Mouse (Mus musculus) stomach, postnatal 0 days (tissue): ENCODE measurements around the gene Ptprh. TPM values are rescaled to one million over a fixed set of nuclear protein-coding genes. Genes with fewer than 3 reads are reported as not detected.
"Not testable (repeated sequence)": the region's sequence is repeated elsewhere in the genome, so short reads cannot be mapped to it uniquely, and the experiment has no call there.

ENCODE experiments used
- ATAC-seq: fragments of 200-750 bp; cut with Nextera tagmentation; 2 replicates; pipeline ENCODE4 v1.8.0; 2017; ENCODE audit not compliant: low FRiP score, low TSS enrichment
- DNase-seq: peaks from one replicate; pipeline ENCODE4 v3.0.0-alpha.2; 2016; ENCODE audit warnings: low spot score
- H3K27ac ChIP-seq: fragments of 300-500 bp; sonication (generic); replicated peaks from 2 replicates; pipeline ENCODE4 v1.5.1; 2014; ENCODE audit warnings: mild to moderate bottlenecking, control low read depth
- H3K27me3 ChIP-seq: fragments of 300-500 bp; sonication (generic); 2 replicates; pipeline ENCODE4 v1.6.1; 2014; ENCODE audit warnings: low read length; ENCODE audit not compliant: control insufficient read depth, insufficient read depth
- H3K36me3 ChIP-seq: fragments of 300-500 bp; sonication (generic); 2 replicates; pipeline ENCODE4 v1.6.1; 2014; ENCODE audit warnings: low read length, mixed read lengths; ENCODE audit not compliant: control insufficient read depth, insufficient read depth
- H3K4me1 ChIP-seq: fragments of 300-500 bp; sonication (generic); replicated peaks from 2 replicates; pipeline ENCODE4 v1.6.1; 2014; ENCODE audit warnings: antibody characterized with exemption; ENCODE audit not compliant: control insufficient read depth, insufficient read depth
- H3K4me2 ChIP-seq: fragments of 300-500 bp; sonication (generic); replicated peaks from 2 replicates; pipeline ENCODE4 v1.6.1; 2014; ENCODE audit warnings: low read depth, mild to moderate bottlenecking, control low read depth, moderate library complexity
- H3K4me3 ChIP-seq: fragments of 300-500 bp; sonication (generic); 2 replicates; pipeline ENCODE4 v1.5.1; 2014; ENCODE audit warnings: low read depth, low read length, control low read depth
- H3K9ac ChIP-seq: fragments of 300-500 bp; sonication (generic); 2 replicates; pipeline ENCODE4 v1.6.1; 2014; ENCODE audit warnings: mild to moderate bottlenecking, low read length, control low read depth, mixed read lengths
- H3K9me3 ChIP-seq: fragments of 300-500 bp; sonication (generic); 2 replicates; pipeline ENCODE4 v1.6.1; 2016; ENCODE audit warnings: low read length; ENCODE audit not compliant: control insufficient read depth
- CTCF ChIP-seq: IDR thresholded peaks from 2 replicates; pipeline ENCODE4 v1.5.1; 2016; ENCODE audit warnings: antibody characterized with exemption, low read depth, mild to moderate bottlenecking, moderate library complexity
- EP300 ChIP-seq: optimal IDR thresholded peaks from 2 replicates; pipeline ENCODE3; 2016; ENCODE audit warnings: antibody characterized with exemption
- WGBS: fragments of 180-500 bp; shearing (Covaris S2); extraction: QIAGEN DNeasy Blood & Tissue Kit; methylation state at CpG from one replicate; pipeline ENCODE4 v1.1.7; 2014; 5-methylcytosine and 5-hydroxymethylcytosine counted together
- polyA plus RNA-seq: library from polyadenylated mRNA; unstranded; fragments of >200 nt; fragmentation: Nextera tagmentation; extraction: Ambion mirVana; gene quantifications from 2 replicates; pipeline ENCODE4 v1.2.1, GENCODE M21; 2015

Gene Ptprh
- polyA plus RNA-seq, 1 experiment from 2014 or later, result 1.9 TPM

DNA sequence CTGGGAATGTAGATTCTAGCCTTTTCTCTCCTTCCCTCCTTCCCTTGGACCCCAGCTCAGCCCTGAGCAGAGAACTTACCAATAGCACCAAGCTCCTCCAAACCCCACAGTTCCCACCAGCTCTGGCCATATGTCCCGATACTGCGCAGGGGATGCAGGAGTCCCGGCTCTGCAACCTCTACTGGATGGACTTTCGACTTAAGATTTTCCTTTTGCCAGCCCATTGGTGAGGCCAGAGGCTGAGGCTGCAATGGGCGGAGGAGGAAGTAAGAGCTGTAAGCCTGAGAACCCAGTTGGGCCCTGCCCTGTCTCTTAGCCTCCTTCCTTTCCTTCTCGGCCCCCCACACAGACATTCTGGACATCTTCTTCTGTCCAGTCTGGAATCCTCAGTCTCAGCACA, 872 bp downstream of the Ptprh start:
- Histone ChIP-seq H3K4me2 (no peak overlapping the region; the same call in 1 of the 2 replicates), H3K36me3 (no peaks in the 10 kb centered on the region), H3K4me1 (no peaks in the 10 kb centered on the region), H3K9ac (no peak overlapping the region), H3K4me3 (peak overlapping the region; percentile 8; the same call in 1 of the 2 replicates), H3K27ac (peak overlapping the region; percentile 74; the same call in 1 of the 2 replicates), H3K27me3 (no peaks in the 10 kb centered on the region), H3K9me3 (no peaks in the 10 kb centered on the region)
- peak; percentile 60 for DNase-seq
- TF ChIP-seq EP300 (no peak), CTCF (no peak)
- 80% methylated on average over 6 of the region's 6 CpGs for WGBS
- ATAC-seq, result peak; percentile 78

DNA sequence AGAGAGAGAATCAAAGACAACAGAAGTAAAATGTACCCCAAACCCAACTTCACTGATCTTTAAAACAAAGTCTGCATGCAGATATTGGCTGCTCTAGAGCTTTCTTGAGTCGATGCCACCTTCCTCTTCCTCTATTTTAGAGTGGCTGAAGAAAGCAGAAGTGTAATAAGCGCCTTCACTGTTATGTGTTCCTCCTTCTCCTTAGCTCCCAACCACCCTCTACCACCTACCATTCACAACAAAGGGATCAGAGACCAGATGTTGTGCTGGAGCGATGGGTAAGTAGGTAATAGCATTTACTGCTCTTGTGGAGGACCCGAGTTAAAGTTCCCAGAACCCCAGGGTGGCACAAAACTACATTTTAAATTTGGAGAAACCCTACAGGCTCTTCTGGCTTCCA, 6.8 kb downstream of the Ptprh start:
- not testable (repeated sequence) for H3K27me3 ChIP-seq, ATAC-seq, DNase-seq, H3K9me3 ChIP-seq, H3K4me1 ChIP-seq, H3K36me3 ChIP-seq, H3K4me3 ChIP-seq, H3K9ac ChIP-seq, H3K4me2 ChIP-seq, H3K27ac ChIP-seq
- WGBS, result 62% methylated on average over 4 of the region's 4 CpGs

DNA sequence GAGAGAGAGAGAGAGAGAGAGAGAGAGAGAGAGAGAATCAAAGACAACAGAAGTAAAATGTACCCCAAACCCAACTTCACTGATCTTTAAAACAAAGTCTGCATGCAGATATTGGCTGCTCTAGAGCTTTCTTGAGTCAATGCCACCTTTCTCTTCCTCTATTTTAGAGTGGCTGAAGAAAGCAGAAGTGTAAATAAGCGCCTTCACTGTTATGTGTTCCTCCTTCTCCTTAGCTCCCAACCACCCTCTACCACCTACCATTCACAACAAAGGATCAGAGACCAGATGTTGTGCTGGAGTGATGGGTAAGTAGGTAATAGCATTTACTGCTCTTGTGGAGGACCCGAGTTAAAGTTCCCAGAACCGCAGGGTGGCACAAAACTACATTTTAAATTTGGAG, 22.4 kb downstream of the Ptprh start:
- 73% methylated on average over 3 of the region's 3 CpGs for WGBS
- H3K36me3 ChIP-seq, H3K27ac ChIP-seq, H3K9me3 ChIP-seq, H3K4me1 ChIP-seq, H3K4me3 ChIP-seq, H3K4me2 ChIP-seq, H3K27me3 ChIP-seq, ATAC-seq, H3K9ac ChIP-seq, DNase-seq: not testable (repeated sequence)

DNA sequence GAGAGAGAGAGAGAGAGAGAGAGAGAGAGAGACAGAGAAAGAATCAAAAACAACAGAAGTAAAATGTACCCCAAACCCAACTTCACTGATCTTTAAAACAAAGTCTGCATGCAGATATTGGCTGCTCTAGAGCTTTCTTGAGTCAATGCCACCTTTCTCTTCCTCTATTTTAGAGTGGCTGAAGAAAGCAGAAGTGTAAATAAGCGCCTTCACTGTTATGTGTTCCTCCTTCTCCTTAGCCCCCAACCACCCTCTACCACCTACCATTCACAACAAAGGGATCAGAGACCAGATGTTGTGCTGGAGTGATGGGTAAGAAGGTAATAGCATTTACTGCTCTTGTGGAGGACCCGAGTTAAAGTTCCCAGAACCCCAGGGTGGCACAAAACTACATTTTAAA, 31.5 kb downstream of the Ptprh start:
- not testable (repeated sequence) for DNase-seq, ATAC-seq, H3K27me3 ChIP-seq, H3K4me1 ChIP-seq, H3K4me3 ChIP-seq, H3K27ac ChIP-seq, H3K9me3 ChIP-seq, H3K4me2 ChIP-seq, H3K36me3 ChIP-seq, H3K9ac ChIP-seq
- 66% methylated on average over 2 of the region's 2 CpGs for WGBS

DNA sequence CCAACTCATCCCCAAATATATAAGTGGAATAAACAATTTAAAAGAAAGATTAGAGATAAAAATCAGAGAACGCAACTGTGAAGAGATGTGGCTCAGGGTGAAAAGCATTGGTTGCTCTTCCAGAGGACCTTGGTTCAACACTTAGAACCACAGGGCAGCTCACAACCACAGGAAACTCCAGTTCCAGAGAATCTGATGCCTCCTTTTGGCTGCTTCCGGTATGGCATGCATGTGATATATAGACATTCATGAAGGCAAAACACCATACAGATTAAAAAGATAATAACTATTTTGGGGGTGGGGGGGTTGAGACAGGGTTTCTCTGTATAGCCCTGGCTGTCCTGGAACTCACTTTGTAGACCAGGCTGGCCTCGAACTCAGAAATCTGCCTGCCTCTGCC, 41.2 kb downstream of the Ptprh start:
- H3K4me2 ChIP-seq, result no peak overlapping the region
- H3K36me3 ChIP-seq, result no peaks in the 10 kb centered on the region
- no peak for ATAC-seq
- no peak for DNase-seq
- H3K9ac ChIP-seq, result no peak overlapping the region
- WGBS, result 89% methylated on average over 3 of the region's 3 CpGs
- no peaks in the 10 kb centered on the region for H3K9me3 ChIP-seq
- no peaks in the 10 kb centered on the region for H3K27me3 ChIP-seq
- TF ChIP-seq EP300, result no peak
- TF ChIP-seq CTCF, result peak; percentile 19; the same call in 1 of the 2 replicates
- H3K27ac ChIP-seq, result no peak overlapping the region
- H3K4me1 ChIP-seq, result no peaks in the 10 kb centered on the region
- no peak overlapping the region for H3K4me3 ChIP-seq

DNA sequence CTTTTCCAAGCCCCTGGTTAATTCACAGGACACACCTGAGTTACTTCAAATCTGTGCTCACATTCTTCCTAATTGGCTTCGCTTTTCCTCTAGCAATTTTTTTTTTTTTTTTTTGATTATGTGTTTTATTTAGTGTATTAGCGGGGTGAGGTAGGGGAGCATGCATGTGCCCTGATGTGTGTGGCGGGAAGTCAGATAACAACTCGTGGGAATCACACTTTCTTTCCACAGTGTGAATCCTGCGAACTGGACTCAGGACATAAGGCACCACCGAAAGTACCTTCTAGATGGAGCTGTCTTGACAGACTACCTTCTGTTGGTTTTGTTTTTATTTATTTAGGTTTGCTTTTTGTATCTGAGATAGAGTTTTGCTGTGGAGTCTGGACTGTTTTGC, 46.7 kb downstream of the Ptprh start:
- TF ChIP-seq EP300, result no peak
- no peak for DNase-seq
- WGBS, result 65% methylated on average over 6 of the region's 6 CpGs

More for the DNA sequence above, 46.7 kb downstream of the Ptprh start:
- Histone ChIP-seq H3K9me3 (no peaks in the 10 kb centered on the region), H3K4me3 (no peak overlapping the region), H3K27me3 (no peaks in the 10 kb centered on the region), H3K36me3 (no peaks in the 10 kb centered on the region), H3K4me1 (no peaks in the 10 kb centered on the region), H3K4me2 (no peak overlapping the region), H3K9ac (no peak overlapping the region), H3K27ac (no peak overlapping the region)
- no peak for ATAC-seq
